Mouse (Mus musculus) effector memory CD4-positive, alpha-beta T cell, adult 7 months (primary cell): ENCODE data around the gene Tigit. TPM values are rescaled to one million over a fixed set of nuclear protein-coding genes. Genes with fewer than 3 reads are reported as not detected.

ENCODE experiments used
- polyA plus RNA-seq: library from polyadenylated mRNA; unstranded; fragments of 100-300 nt; shearing (Covaris generic); gene quantifications from one replicate; pipeline ENCODE4 v1.2.1, GENCODE M21; 2017

The Tigit gene
- polyA plus RNA-seq = 159 TPM

DNA sequence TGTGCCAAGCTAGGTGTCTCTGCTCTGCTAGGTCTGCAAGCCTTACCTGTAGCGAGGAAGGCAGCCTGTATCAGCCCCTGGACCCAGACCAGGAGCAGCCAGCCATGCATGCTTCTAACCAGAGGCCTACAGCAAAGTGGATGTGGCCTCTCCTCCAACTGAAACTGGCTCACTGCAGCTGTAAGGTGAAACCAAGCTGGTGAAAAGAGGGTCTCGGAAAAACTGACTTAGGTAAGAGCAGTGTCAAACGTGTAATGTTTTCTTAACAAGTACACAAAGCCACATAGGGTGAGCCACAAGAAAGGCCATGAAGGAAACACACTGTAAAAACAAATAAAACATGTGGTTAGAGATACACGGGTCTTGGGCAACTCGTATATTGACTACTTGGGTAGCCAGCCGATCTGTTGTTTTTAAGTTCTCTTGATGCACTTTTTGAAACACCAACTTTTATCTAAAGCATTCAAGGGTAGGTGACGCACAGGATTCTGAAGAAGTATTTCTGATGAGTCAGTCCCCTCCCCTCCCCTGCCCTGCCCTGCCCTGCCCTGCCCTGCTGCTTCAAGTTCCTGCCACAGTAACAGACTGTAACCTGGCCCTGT lies at the start of gene Tigit:
Gene Tigit (minus strand): TSS at position 169 of the 602 bp plus-strand sequence.

Other genes with a start within 250 kb of the Tigit start
- gene Drd3, start 89.9 kb upstream of the Tigit start, polyA plus RNA-seq = not detected
- gene Ccdc191, start 225.7 kb upstream of the Tigit start, polyA plus RNA-seq = 10.6 TPM